8 mouse cellular contexts compared by ENCODE assay signal in genomic region chr17:46546591-46546990, GRCm38 (mm10). TPM values are rescaled to one million over a fixed set of nuclear protein-coding genes. Genes with fewer than 3 reads are reported as not detected.
A peak's percentile ranks its signal among the peaks of the same experiment; 100 is the strongest.
DNase-seq lines count a peak whose midpoint lies in the region; ATAC-seq and TF ChIP-seq lines count a peak whose summit lies in the region.

No protein-coding gene starts in this region.

- DNase-seq in cerebellum, adult 2 months = no peak
- DNase-seq in cerebellum, adult 18-20 months = no peak
- no peak for DNase-seq in lung, postnatal 0 days (ENCODE audit: low spot score)
- DNase-seq in lung, postnatal 25 days (ENCODE audit: low spot score) = no peak
- no peak for DNase-seq in cerebellum, postnatal 4 days (ENCODE audit: low spot score in 2 of 2)
- DNase-seq in spleen, postnatal 14 days (ENCODE audit: low spot score in 2 of 2) = no peak

- no peak for ATAC-seq in lung, postnatal 0 days
- no peak for ATAC-seq in limb, embryonic 12.5 days (ENCODE audit: insufficient number of reproducible peaks, insufficient read depth, low FRiP score, low TSS enrichment, low read depth)

- peak overlapping the region; percentile 60 for H3K27ac ChIP-seq in cerebellum, adult 2 months (ENCODE audit: insufficient read depth, low read length)
- H3K27ac ChIP-seq in lung, postnatal 0 days (ENCODE audit: low read length) = no peak overlapping the region
- no peak overlapping the region for H3K27ac ChIP-seq in limb, embryonic 12.5 days
- no peak overlapping the region for H3K27ac ChIP-seq in small intestine, adult 2 months (ENCODE audit: insufficient read depth, low read depth, low read length)

- TF ChIP-seq CTCF in cerebellum, adult 2 months (IDR thresholded peaks at IDR 0.05; ENCODE audit: borderline replicate concordance, insufficient read depth, low read depth, low read length) = no peak
- no peak for TF ChIP-seq CTCF in lung, postnatal 0 days (IDR thresholded peaks at IDR 0.05)
- TF ChIP-seq CTCF in small intestine, adult 2 months (IDR thresholded peaks at IDR 0.05; ENCODE audit: extremely low read depth, insufficient read length, insufficient replicate concordance, low read depth, low read length) = no peak

- no peaks in the 10 kb centered on the region for H3K9me3 ChIP-seq in lung, postnatal 0 days (ENCODE audit: low read length)
- no peaks in the 10 kb centered on the region for H3K9me3 ChIP-seq in limb, embryonic 12.5 days

- peak overlapping the region; percentile 76 for H3K4me2 ChIP-seq in lung, postnatal 0 days (replicated peaks; ENCODE audit: low read depth, low read length)
- peak overlapping the region; percentile 87 for H3K4me2 ChIP-seq in limb, embryonic 12.5 days

- peak overlapping the region; percentile 62 for H3K9ac ChIP-seq in lung, postnatal 0 days (replicated peaks; ENCODE audit: low read depth)
- peak overlapping the region; percentile 72 for H3K9ac ChIP-seq in limb, embryonic 12.5 days (replicated peaks)

- H3K4me1 ChIP-seq in cerebellum, adult 2 months (ENCODE audit: control insufficient read depth, insufficient read depth, low read length) = peaks cover 4% of the 10 kb centered on the region; the same call in 1 of the 2 replicates
- no peaks in the 10 kb centered on the region; the same call in 1 of the 2 replicates for H3K4me1 ChIP-seq in lung, postnatal 0 days (ENCODE audit: insufficient read depth, low read depth, low read length)
- H3K4me1 ChIP-seq in limb, embryonic 12.5 days (replicated peaks) = peaks cover 20% of the 10 kb centered on the region
- H3K4me1 ChIP-seq in small intestine, adult 2 months (ENCODE audit: control insufficient read depth, insufficient read depth, insufficient read length, low read length) = peaks cover 5% of the 10 kb centered on the region

- H3K36me3 ChIP-seq in lung, postnatal 0 days (ENCODE audit: insufficient read depth, low read length) = peaks cover 27% of the 10 kb centered on the region
- H3K36me3 ChIP-seq in limb, embryonic 12.5 days = peaks cover 49% of the 10 kb centered on the region
- H3K36me3 ChIP-seq in small intestine, adult 2 months (ENCODE audit: control insufficient read depth, insufficient read depth, low read length) = peaks cover 29% of the 10 kb centered on the region

- no peaks in the 10 kb centered on the region for H3K27me3 ChIP-seq in cerebellum, adult 2 months (ENCODE audit: control insufficient read depth, insufficient read depth, low read length)
- no peaks in the 10 kb centered on the region for H3K27me3 ChIP-seq in lung, postnatal 0 days (replicated peaks; ENCODE audit: insufficient read depth, low read length)
- H3K27me3 ChIP-seq in limb, embryonic 12.5 days = peaks cover 27% of the 10 kb centered on the region
- no peaks in the 10 kb centered on the region for H3K27me3 ChIP-seq in small intestine, adult 2 months (ENCODE audit: control insufficient read depth, insufficient read depth, low read length)

- peak overlapping the region; percentile 74 for H3K4me3 ChIP-seq in cerebellum, adult 2 months (replicated peaks; ENCODE audit: insufficient read depth, low read depth, low read length)
- H3K4me3 ChIP-seq in lung, postnatal 0 days (ENCODE audit: low read depth, low read length) = peak overlapping the region; percentile 52
- H3K4me3 ChIP-seq in limb, embryonic 12.5 days (replicated peaks) = peak overlapping the region; percentile 67
- peak overlapping the region; percentile 73 for H3K4me3 ChIP-seq in small intestine, adult 2 months (ENCODE audit: low read depth, low read length)

- WGBS in cerebellum, adult 2 months = 20% methylated on average over 7 of the region's 7 CpGs
- 23% methylated on average over 7 of the region's 7 CpGs for WGBS in lung, postnatal 0 days
- WGBS in limb, embryonic 12.5 days = 13% methylated on average over 7 of the region's 7 CpGs
- WGBS in small intestine, adult 2 months = 49% methylated on average over 7 of the region's 7 CpGs

- TF ChIP-seq EP300 in lung, postnatal 0 days (IDR thresholded peaks at IDR 0.05) = no peak

- no peak for TF ChIP-seq POLR2A in cerebellum, adult 2 months (IDR thresholded peaks at IDR 0.05; ENCODE audit: borderline replicate concordance, insufficient read depth, low read length)
- TF ChIP-seq POLR2A in small intestine, adult 2 months (IDR thresholded peaks at IDR 0.05; ENCODE audit: low read depth, low read length) = no peak

RNA-seq across cellular contexts. Expression of gene Cul9, which starts 0.4 kb away (rescaled TPM):
- polyA plus RNA-seq in cerebellum, adult 2 months (2012; rRNA removed) = 56.2 and 58.4 TPM in 2 replicates
- 3.5 and 3.8 TPM in 2 replicates for polyA plus RNA-seq in lung, postnatal 0 days (2015; fragmentation: Nextera tagmentation; extraction: Ambion mirVana)
- polyA plus RNA-seq in limb, embryonic 12.5 days (2016; fragmentation: Nextera tagmentation; extraction: Ambion mirVana) = 8.9 and 10.8 TPM in 2 replicates
- polyA plus RNA-seq in small intestine, adult 2 months (2012; rRNA removed) = 5.0 and 5.8 TPM in 2 replicates

RNA-seq across cellular contexts. Expression of gene Srf, which starts 9.4 kb away (rescaled TPM):
- polyA plus RNA-seq in cerebellum, adult 2 months (2012; rRNA removed) = 53.0 and 59.2 TPM in 2 replicates
- polyA plus RNA-seq in lung, postnatal 0 days (2015; fragmentation: Nextera tagmentation; extraction: Ambion mirVana) = 5.1 and 5.6 TPM in 2 replicates
- 11.8 and 12.4 TPM in 2 replicates for polyA plus RNA-seq in limb, embryonic 12.5 days (2016; fragmentation: Nextera tagmentation; extraction: Ambion mirVana)
- 103 and 183 TPM in 2 replicates for polyA plus RNA-seq in small intestine, adult 2 months (2012; rRNA removed)

RNA-seq across cellular contexts. Expression of gene Dnph1, which starts 50.1 kb away (rescaled TPM):
- polyA plus RNA-seq in cerebellum, adult 2 months (2012; rRNA removed) = 5.3 and 5.6 TPM in 2 replicates
- 2.8 and 4.2 TPM in 2 replicates for polyA plus RNA-seq in lung, postnatal 0 days (2015; fragmentation: Nextera tagmentation; extraction: Ambion mirVana)
- 51.6 and 55.3 TPM in 2 replicates for polyA plus RNA-seq in limb, embryonic 12.5 days (2016; fragmentation: Nextera tagmentation; extraction: Ambion mirVana)
- 3.3 and 6.3 TPM in 2 replicates for polyA plus RNA-seq in small intestine, adult 2 months (2012; rRNA removed)

RNA-seq across cellular contexts. Expression of gene Ttbk1, which starts 59.1 kb away (rescaled TPM):
- 46.7 and 47.4 TPM in 2 replicates for polyA plus RNA-seq in cerebellum, adult 2 months (2012; rRNA removed)
- 0.04 TPM in 1 of 2 replicates, not detected in the other for polyA plus RNA-seq in lung, postnatal 0 days (2015; fragmentation: Nextera tagmentation; extraction: Ambion mirVana)
- 0.34 and 0.45 TPM in 2 replicates for polyA plus RNA-seq in limb, embryonic 12.5 days (2016; fragmentation: Nextera tagmentation; extraction: Ambion mirVana)
- 0.20 and 0.25 TPM in 2 replicates for polyA plus RNA-seq in small intestine, adult 2 months (2012; rRNA removed)
